Mouse (Mus musculus): ENCODE measurements at regions not wholly inside any gene's neighbourhood (a gene's known extent, or its start where the extent isn't known, plus 50 kb on each side); places are given as distances from the start of the nearest gene placed in this dataset.

DNA sequence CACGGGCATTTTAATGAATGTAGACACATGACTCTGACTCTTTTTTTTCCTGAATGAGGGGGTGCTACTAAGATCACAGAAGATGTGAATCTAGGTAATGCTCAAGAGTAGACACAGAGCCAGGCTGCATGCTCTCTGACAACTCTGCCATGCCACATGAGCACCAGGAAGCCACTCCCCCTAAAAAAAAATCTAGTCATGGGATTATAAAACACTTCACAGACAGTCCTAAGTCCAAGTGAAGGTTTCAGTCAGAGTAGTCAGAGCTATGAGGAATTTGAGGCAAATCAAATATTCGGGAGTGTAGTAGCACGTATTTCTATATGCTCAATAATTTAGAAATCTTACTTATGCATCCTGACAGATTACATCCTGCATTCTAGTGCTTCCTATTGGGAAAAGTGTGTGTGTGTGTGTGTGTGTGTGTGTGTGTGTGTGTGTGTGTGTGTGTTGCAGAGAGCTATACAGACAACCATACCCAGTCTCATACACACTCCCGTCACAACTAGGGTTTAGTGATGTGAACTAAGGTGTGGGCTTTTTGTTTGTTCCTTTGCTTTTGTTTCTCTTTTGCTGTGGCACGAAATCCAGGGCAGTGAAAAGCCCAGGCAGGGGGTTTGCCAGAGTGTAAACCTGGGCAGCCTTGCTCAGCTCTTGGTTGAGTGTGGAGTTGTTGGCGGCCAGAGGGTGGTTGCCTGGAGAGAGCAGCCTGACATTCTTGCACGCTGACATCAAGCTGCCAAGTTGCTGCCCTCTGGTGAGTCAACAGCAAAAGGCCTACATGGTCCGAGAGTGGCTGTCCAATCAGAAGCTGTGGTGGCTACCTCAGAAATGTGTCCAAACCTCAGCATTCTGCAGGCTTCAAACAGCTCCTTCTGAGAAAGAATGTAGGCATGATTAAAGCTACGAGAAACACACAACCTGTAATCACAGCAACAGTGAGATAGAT lies 116.8 kb upstream of the Cdkn2b start:
- TF ChIP-seq USF1 (IDR thresholded peaks at IDR 0.05; ENCODE audit: low read depth) (no peak), MYOD1 (IDR thresholded peaks at IDR 0.05; ENCODE audit: control insufficient read depth in 1 of 3, insufficient read length in 2 of 3, low read depth in 2 of 3) (no peak)

Measured in myocyte (in vitro differentiated cells).